Mouse (Mus musculus): ENCODE measurements at regions not wholly inside any gene's neighbourhood (a gene's known extent, or its start where the extent isn't known, plus 50 kb on each side); places are given as distances from the start of the nearest gene placed in this dataset.
A peak's percentile ranks its signal among the peaks of the same experiment; 100 is the strongest.

DNA sequence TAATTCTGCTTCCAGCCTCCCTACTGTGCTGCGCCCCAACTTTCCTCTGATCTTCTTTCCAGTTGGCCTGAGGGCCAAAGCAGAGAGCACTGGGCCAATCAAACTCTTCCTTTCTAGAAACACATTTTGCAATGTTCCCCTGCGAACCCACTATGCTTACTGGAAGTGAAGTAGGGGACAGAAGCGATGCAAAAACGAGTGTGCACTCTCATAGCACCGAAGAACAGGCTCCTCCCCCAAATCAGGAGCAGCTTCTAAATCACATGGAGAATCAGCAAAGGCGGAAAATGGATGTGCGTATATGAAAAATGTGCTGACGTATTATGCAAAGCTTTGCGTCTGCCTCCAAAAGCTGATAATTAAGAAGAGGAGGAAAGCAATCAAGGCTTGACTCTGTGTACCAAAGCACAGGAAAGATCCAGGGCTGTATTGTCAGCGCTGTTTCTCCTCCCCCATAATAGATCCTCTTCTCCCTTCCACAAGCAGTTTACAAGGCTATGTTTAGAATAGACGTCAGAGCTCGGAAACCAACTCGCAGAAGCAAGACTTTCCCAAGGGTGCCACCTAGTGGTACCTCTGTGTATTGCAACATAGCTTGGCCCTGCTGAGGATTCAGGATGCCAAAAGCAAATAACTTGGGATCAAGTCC, 57.5 kb upstream of the Pdk3 start:
- TF ChIP-seq USF1 (IDR thresholded peaks at IDR 0.05; ENCODE audit: low read depth, low read length) (no peak), EP300 (IDR thresholded peaks at IDR 0.05; ENCODE audit: low read depth in 1 of 2, low read length in 2 of 2) (no peak), NRF1 (IDR thresholded peaks at IDR 0.05; ENCODE audit: insufficient read depth, low read depth, low read length, poor library complexity, severe bottlenecking) (no peak), UBTF (IDR thresholded peaks at IDR 0.05; ENCODE audit: borderline replicate concordance, insufficient read depth, low read depth, low read length) (no peak), SIN3A (IDR thresholded peaks at IDR 0.05; ENCODE audit: low read length) (no peak), BHLHE40 (IDR thresholded peaks at IDR 0.05; ENCODE audit: borderline replicate concordance, low read depth, low read length) (no peak), ZC3H11A (IDR thresholded peaks at IDR 0.05; ENCODE audit: low read depth, low read length) (peak; percentile 81), CHD2 (IDR thresholded peaks at IDR 0.05; ENCODE audit: low read length) (no peak), USF2 (IDR thresholded peaks at IDR 0.05; ENCODE audit: borderline replicate concordance in 1 of 2, insufficient read depth in 1 of 2, low read depth in 1 of 2, low read length in 2 of 2) (no peak), ZKSCAN1 (IDR thresholded peaks at IDR 0.05; ENCODE audit: low read depth, low read length) (no peak), POLR2A (IDR thresholded peaks at IDR 0.05; ENCODE audit: control insufficient read depth in 1 of 2, insufficient read depth in 1 of 2, low read depth in 1 of 2, low read length in 2 of 2, poor library complexity in 1 of 2) (no peak), MYB (IDR thresholded peaks at IDR 0.05; ENCODE audit: low read depth, low read length) (no peak), KAT2A (conservative IDR thresholded peaks at IDR 0.05; ENCODE audit: low read depth, low read length) (no peak), RAD21 (IDR thresholded peaks at IDR 0.05; ENCODE audit: low read depth, low read length) (peak; percentile 91), MXI1 (IDR thresholded peaks at IDR 0.05; ENCODE audit: low read depth, low read length) (no peak), CTCF (IDR thresholded peaks at IDR 0.05 in 2 of 3, conservative IDR thresholded peaks at IDR 0.05 in 1 of 3; ENCODE audit: control insufficient read depth in 1 of 3, insufficient read depth in 1 of 3, low read depth in 2 of 3, low read length in 3 of 3, poor library complexity in 1 of 3, severe bottlenecking in 1 of 3) (peak; percentile 69 to 81 (median 74)), ELF1 (IDR thresholded peaks at IDR 0.05; ENCODE audit: low read depth, low read length) (no peak), SMC3 (IDR thresholded peaks at IDR 0.05; ENCODE audit: low read depth, low read length) (peak; percentile 83), GATA1 (IDR thresholded peaks at IDR 0.05; ENCODE audit: low read depth, low read length) (no peak)
- peak overlapping the region in 1 of 2 experiments; percentile 7; a peak in 1 of 4 replicates for H3K4me3 ChIP-seq (ENCODE audit: control insufficient read depth in 1 of 2, insufficient read depth in 1 of 2, low read depth in 2 of 2, low read length in 2 of 2)
- H3K9ac ChIP-seq (ENCODE audit: control insufficient read depth, low read depth, low read length, poor library complexity, severe bottlenecking), result no peak overlapping the region
- H3K36me3 ChIP-seq (ENCODE audit: control insufficient read depth in 1 of 2, insufficient read depth in 2 of 2, low read length in 2 of 2), result no peaks in the 10 kb centered on the region
- DNase-seq (ENCODE audit: low read depth, low spot score), result peak; percentile 73
- no peaks in the 10 kb centered on the region for H3K27me3 ChIP-seq (ENCODE audit: control insufficient read depth in 1 of 2, insufficient read depth in 2 of 2, low read length in 2 of 2)
- H3K4me1 ChIP-seq (ENCODE audit: control insufficient read depth in 1 of 2, insufficient read depth in 2 of 2, low read length in 2 of 2), result no peaks in the 10 kb centered on the region
- no peak overlapping the region for H3K27ac ChIP-seq (ENCODE audit: control insufficient read depth, low read depth, low read length)
- H3K9me3 ChIP-seq (replicated peaks; ENCODE audit: insufficient read depth, low read length), result no peaks in the 10 kb centered on the region
- H3K79me2 ChIP-seq (ENCODE audit: control insufficient read depth, insufficient read depth, low read length, poor library complexity), result no peaks in the 10 kb centered on the region
